Mouse (Mus musculus): Measurements from ENCODE around the gene Olfr311. TPM values are rescaled to one million over a fixed set of nuclear protein-coding genes. Genes with fewer than 3 reads are reported as not detected.
A peak's percentile ranks its signal among the peaks of the same experiment; 100 is the strongest.
"Not testable (repeated sequence)": the region's sequence is repeated elsewhere in the genome, so short reads cannot be mapped to it uniquely, and the experiment has no call there.

The Olfr311 gene
- polyA plus RNA-seq, 1 experiment = not detected

DNA sequence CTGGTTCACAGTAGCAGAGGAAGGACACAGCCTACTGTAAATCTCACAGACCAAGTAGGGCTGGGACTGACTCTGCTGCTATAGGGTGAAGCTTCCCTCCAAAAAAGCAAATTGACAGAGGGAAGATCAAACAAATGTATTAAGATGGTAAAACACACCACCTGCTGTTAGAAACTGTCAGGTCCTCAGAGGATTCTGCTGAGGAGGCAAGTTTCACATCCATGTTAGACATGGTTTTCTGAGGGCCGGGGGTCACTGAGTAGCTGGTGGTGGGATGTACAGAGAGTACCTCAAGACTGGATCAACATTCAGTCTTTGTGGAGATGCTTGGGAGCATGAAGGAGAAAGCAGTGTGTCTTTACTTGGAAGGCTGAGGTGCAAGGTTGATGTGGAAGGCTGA lies 23.4 kb upstream of the Olfr311 start:
- Histone ChIP-seq H3K4me3 (ENCODE audit: insufficient read depth, poor library complexity, severe bottlenecking) (no peak overlapping the region), H3K27me3 (ENCODE audit: control insufficient read depth, insufficient read depth, insufficient read length) (no peaks in the 10 kb centered on the region), H3K79me3 (ENCODE audit: low read depth) (no peaks in the 10 kb centered on the region), H3K36me3 (ENCODE audit: control insufficient read depth, insufficient read depth) (no peaks in the 10 kb centered on the region), H3ac (ENCODE audit: control insufficient read depth, insufficient read length, low read depth) (no peak overlapping the region), H3K79me2 (ENCODE audit: control insufficient read depth, insufficient read depth) (no peaks in the 10 kb centered on the region)
- TF ChIP-seq CEBPB (IDR thresholded peaks at IDR 0.05; ENCODE audit: low read depth) (no peak), FOSL1 (IDR thresholded peaks at IDR 0.05; ENCODE audit: insufficient read depth, low read length, poor library complexity, severe bottlenecking) (no peak), MYOD1 (IDR thresholded peaks at IDR 0.05; ENCODE audit: control insufficient read depth, insufficient read length, low read depth) (no peak), USF1 (IDR thresholded peaks at IDR 0.05; ENCODE audit: low read depth) (no peak), MYOG (IDR thresholded peaks at IDR 0.05; ENCODE audit: control insufficient read depth, extremely low read depth, insufficient read length) (no peak), CTCF (IDR thresholded peaks at IDR 0.05; ENCODE audit: control insufficient read depth, insufficient read depth, insufficient read length) (no peak), MAX (IDR thresholded peaks at IDR 0.05) (no peak)

DNA sequence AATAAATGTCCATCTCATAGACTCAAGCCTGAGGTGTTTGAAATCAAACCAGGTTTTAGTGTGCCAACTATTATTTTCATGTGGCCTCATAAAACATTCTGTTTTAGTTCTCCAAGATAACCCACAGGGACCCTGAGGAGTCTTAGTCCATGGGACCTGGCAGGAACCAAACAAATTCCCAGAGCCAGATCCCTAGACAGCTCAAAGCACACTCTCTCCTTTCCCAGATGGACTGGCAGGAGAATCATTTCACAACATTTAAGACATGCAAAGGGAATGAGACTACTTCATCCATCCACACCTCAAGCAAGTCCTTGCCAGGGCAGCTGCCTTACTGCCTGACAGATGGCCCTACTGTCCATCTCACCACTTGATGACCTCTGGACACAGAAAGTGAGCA lies 10.1 kb upstream of the Olfr311 start, which contains the start of gene Olfr312:
Gene Olfr312, plus strand, starts transcription at position 301 of the 400 bp plus-strand sequence.
- not testable (repeated sequence) for H3K4me3 ChIP-seq (ENCODE audit: insufficient read depth, poor library complexity, severe bottlenecking); H3K79me2 ChIP-seq (ENCODE audit: control insufficient read depth, insufficient read depth); H3K79me3 ChIP-seq (ENCODE audit: low read depth); H3ac ChIP-seq (ENCODE audit: control insufficient read depth, insufficient read length, low read depth); H3K36me3 ChIP-seq (ENCODE audit: control insufficient read depth, insufficient read depth); H3K27me3 ChIP-seq (ENCODE audit: control insufficient read depth, insufficient read depth, insufficient read length)

DNA sequence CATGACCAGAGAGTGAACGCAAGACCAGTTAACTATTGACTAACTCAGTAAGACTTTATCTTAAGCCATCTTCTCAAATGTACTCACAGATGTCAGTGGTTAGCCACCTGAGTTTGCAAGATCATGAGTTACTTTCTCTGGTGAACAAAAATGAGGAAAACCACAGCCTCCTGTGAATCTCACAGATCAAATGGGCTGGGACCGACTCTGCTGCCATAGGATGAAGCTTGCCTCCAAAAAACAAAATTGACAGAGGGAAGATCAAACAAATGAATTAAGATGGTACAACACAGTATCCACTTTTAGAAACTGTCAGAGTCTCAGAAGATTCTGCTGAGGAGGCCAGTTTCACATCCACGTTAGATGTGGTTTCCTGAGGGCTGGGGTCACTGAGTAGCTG lies 9.3 kb upstream of the Olfr311 start:
- Histone ChIP-seq H3K79me3 (ENCODE audit: low read depth) (no peaks in the 10 kb centered on the region), H3ac (ENCODE audit: control insufficient read depth, insufficient read length, low read depth) (no peak overlapping the region), H3K4me3 (ENCODE audit: insufficient read depth, poor library complexity, severe bottlenecking) (no peak overlapping the region), H3K36me3 (ENCODE audit: control insufficient read depth, insufficient read depth) (no peaks in the 10 kb centered on the region), H3K79me2 (ENCODE audit: control insufficient read depth, insufficient read depth) (no peaks in the 10 kb centered on the region), H3K27me3 (ENCODE audit: control insufficient read depth, insufficient read depth, insufficient read length) (no peaks in the 10 kb centered on the region)
- no peak for TF ChIP-seq USF1 (IDR thresholded peaks at IDR 0.05; ENCODE audit: low read depth)
- TF ChIP-seq CEBPB (IDR thresholded peaks at IDR 0.05; ENCODE audit: low read depth) = no peak
- no peak for TF ChIP-seq MYOD1 (IDR thresholded peaks at IDR 0.05; ENCODE audit: control insufficient read depth, insufficient read length, low read depth)
- no peak for TF ChIP-seq CTCF (IDR thresholded peaks at IDR 0.05; ENCODE audit: control insufficient read depth, insufficient read depth, insufficient read length)
- TF ChIP-seq MAX (IDR thresholded peaks at IDR 0.05) = no peak
- TF ChIP-seq MYOG (IDR thresholded peaks at IDR 0.05; ENCODE audit: control insufficient read depth, extremely low read depth, insufficient read length) = no peak
- no peak for TF ChIP-seq FOSL1 (IDR thresholded peaks at IDR 0.05; ENCODE audit: insufficient read depth, low read length, poor library complexity, severe bottlenecking)

DNA sequence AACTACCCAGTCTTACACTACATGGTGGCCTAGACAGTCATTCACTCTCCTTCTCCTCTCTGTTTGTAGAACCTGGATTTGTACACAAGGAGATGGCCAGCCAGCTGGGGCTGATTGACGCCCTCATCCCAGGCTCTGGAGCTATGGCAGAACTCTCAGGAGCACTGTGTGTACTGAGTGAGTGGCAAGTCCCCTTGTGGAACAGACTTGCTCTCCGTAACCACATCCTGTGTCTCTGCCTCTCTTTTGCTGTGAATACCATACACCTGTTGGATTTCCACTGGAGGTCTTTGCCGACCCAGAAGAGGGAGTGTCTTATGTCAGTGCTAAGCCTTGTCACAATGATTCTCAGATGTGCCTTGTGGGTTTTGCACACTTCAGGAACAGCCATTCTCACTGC lies 6.5 kb upstream of the Olfr311 start:
- not testable (repeated sequence) for H3ac ChIP-seq (ENCODE audit: control insufficient read depth, insufficient read length, low read depth); H3K36me3 ChIP-seq (ENCODE audit: control insufficient read depth, insufficient read depth); H3K4me3 ChIP-seq (ENCODE audit: insufficient read depth, poor library complexity, severe bottlenecking); H3K27me3 ChIP-seq (ENCODE audit: control insufficient read depth, insufficient read depth, insufficient read length); H3K79me2 ChIP-seq (ENCODE audit: control insufficient read depth, insufficient read depth); H3K79me3 ChIP-seq (ENCODE audit: low read depth)

DNA sequence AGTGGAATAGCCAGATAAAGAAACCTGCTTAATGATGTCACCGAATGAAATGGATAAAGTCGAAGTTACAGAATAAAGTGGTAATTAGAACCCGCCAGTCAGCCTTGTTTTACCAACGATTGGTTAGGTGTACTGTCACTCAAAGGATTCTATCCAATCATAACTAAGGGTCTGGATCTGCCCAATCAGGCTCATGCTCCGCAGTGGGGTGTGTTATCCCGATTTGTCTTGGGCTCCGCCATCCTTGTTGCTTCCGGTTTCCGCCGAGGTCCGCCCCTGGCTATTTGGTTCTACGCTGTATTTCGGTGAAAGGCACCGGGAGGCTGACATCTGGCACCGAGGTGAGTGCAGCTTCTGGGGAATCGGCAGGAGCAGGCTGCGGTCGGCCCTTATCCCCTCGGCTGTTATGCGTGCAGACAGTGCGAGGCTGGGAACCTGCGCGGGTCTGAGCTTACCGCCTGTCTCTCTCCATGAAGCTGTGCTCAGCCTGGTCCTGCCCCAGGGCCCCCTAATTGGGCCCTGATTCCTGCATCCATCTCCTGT lies 7.9 kb downstream of the Olfr311 start, which contains the start of gene Gm12258:
Gene Gm12258, plus strand, starts transcription at position 240 of the 543 bp plus-strand sequence.
- H3K27me3 ChIP-seq (ENCODE audit: control insufficient read depth, insufficient read depth, insufficient read length) = no peaks in the 10 kb centered on the region
- TF ChIP-seq CEBPB (IDR thresholded peaks at IDR 0.05; ENCODE audit: low read depth) (no peak), USF1 (IDR thresholded peaks at IDR 0.05; ENCODE audit: low read depth) (no peak), MYOG (IDR thresholded peaks at IDR 0.05; ENCODE audit: control insufficient read depth, extremely low read depth, insufficient read length) (no peak), MYOD1 (IDR thresholded peaks at IDR 0.05; ENCODE audit: control insufficient read depth, insufficient read length, low read depth) (no peak), MAX (IDR thresholded peaks at IDR 0.05) (no peak), FOSL1 (IDR thresholded peaks at IDR 0.05; ENCODE audit: insufficient read depth, low read length, poor library complexity, severe bottlenecking) (no peak), CTCF (IDR thresholded peaks at IDR 0.05; ENCODE audit: control insufficient read depth, insufficient read depth, insufficient read length) (no peak)
- H3K36me3 ChIP-seq (ENCODE audit: control insufficient read depth, insufficient read depth) = peaks cover 18% of the 10 kb centered on the region
- no peaks in the 10 kb centered on the region for H3K79me3 ChIP-seq (ENCODE audit: low read depth)
- no peaks in the 10 kb centered on the region for H3K79me2 ChIP-seq (ENCODE audit: control insufficient read depth, insufficient read depth)
- peak within 1 kb of the TSS; percentile 46 for H3K4me3 ChIP-seq (ENCODE audit: insufficient read depth, poor library complexity, severe bottlenecking)
- H3ac ChIP-seq (ENCODE audit: control insufficient read depth, insufficient read length, low read depth) = peak within 1 kb of the TSS; percentile 82

DNA sequence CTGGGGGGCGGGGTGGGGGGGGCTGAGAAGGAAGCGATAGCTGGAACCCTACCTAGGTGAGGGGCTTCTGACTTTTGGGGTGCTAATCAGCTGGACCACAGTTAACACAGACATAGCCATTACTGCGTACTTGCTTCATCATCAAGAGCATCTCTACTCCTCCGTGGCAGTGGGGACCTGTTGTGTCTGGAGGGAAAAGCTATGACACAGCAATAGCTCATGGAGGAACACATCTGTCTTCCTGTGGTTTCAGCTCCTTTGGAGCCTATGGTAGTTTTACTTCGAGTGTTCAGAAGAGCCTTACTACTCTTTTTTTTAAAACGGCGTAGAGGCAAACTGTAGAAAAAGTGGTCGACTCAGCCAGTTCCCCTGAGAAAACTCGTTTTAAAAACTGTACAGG lies 8.6 kb downstream of the Olfr311 start:
- H3ac ChIP-seq (ENCODE audit: control insufficient read depth, insufficient read length, low read depth) = no peak overlapping the region
- H3K27me3 ChIP-seq (ENCODE audit: control insufficient read depth, insufficient read depth, insufficient read length) = no peaks in the 10 kb centered on the region
- peak overlapping the region; percentile 46 for H3K4me3 ChIP-seq (ENCODE audit: insufficient read depth, poor library complexity, severe bottlenecking)
- H3K36me3 ChIP-seq (ENCODE audit: control insufficient read depth, insufficient read depth) = peaks cover 18% of the 10 kb centered on the region
- no peaks in the 10 kb centered on the region for H3K79me3 ChIP-seq (ENCODE audit: low read depth)
- no peaks in the 10 kb centered on the region for H3K79me2 ChIP-seq (ENCODE audit: control insufficient read depth, insufficient read depth)
- no peak for TF ChIP-seq CEBPB (IDR thresholded peaks at IDR 0.05; ENCODE audit: low read depth)
- no peak for TF ChIP-seq MAX (IDR thresholded peaks at IDR 0.05)
- no peak for TF ChIP-seq FOSL1 (IDR thresholded peaks at IDR 0.05; ENCODE audit: insufficient read depth, low read length, poor library complexity, severe bottlenecking)
- no peak for TF ChIP-seq MYOD1 (IDR thresholded peaks at IDR 0.05; ENCODE audit: control insufficient read depth, insufficient read length, low read depth)
- TF ChIP-seq USF1 (IDR thresholded peaks at IDR 0.05; ENCODE audit: low read depth) = no peak
- TF ChIP-seq CTCF (IDR thresholded peaks at IDR 0.05; ENCODE audit: control insufficient read depth, insufficient read depth, insufficient read length) = no peak
- no peak for TF ChIP-seq MYOG (IDR thresholded peaks at IDR 0.05; ENCODE audit: control insufficient read depth, extremely low read depth, insufficient read length)

All from C2C12 (cell line).